Mouse (Mus musculus) heart, postnatal 10 days (tissue): ENCODE data around the gene Ahcyl2. TPM values are rescaled to one million over a fixed set of nuclear protein-coding genes. Genes with fewer than 3 reads are reported as not detected.

Experiments used
- DNase-seq, 2 experiments: peaks; one replicate each; pipeline ENCODE4 v3.0.0; 2021
- intact Hi-C: fragments of 180-260 bp; cut with DNase I; formaldehyde crosslinking; loops from one replicate; pipeline ENCODE4 v1.15.1; 2025
- total RNA-seq, 2 experiments: library from RNA; stranded (reverse); gene quantifications; 2 replicates each; pipeline ENCODE4 v1.2.3; 2021

Ahcyl2 gene
- total RNA-seq, 2 experiments from 2014 or later = 14.9 to 18.0 TPM

DNA sequence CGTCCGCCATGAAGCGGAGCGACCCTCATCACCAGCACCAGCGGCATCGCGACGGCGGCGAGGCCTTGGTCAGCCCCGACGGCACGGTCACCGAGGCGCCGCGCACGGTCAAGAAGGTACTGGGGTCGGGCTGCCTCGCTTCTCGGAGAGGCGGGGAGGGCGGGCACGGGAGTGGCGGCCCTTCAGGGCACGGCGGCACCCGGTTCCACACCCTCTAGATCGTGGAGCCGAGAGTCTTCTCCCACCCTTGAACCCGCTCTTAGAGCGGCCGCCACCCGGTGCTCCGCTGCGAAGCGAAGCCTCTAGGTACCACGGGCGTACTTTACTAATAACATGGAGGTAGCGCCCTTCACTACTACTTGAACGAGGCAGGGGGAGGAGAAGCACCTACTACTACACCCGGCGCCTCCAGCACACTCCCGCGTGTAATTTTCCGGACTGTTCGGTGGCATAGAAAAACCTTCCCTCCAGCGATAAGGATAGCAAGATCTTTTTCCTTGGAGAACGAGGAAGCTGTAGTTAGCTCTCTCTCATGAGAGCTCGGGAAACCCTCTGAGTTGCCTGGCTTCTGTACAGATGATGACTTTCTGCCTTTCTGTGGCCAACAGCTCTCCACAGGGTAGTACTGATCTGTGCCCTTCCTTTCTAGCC, 1.1 kb downstream of the Ahcyl2 start:
- DNase-seq = peak in 1 of 2 experiments; percentile 45
- intact Hi-C loops = no loop called here

DNA sequence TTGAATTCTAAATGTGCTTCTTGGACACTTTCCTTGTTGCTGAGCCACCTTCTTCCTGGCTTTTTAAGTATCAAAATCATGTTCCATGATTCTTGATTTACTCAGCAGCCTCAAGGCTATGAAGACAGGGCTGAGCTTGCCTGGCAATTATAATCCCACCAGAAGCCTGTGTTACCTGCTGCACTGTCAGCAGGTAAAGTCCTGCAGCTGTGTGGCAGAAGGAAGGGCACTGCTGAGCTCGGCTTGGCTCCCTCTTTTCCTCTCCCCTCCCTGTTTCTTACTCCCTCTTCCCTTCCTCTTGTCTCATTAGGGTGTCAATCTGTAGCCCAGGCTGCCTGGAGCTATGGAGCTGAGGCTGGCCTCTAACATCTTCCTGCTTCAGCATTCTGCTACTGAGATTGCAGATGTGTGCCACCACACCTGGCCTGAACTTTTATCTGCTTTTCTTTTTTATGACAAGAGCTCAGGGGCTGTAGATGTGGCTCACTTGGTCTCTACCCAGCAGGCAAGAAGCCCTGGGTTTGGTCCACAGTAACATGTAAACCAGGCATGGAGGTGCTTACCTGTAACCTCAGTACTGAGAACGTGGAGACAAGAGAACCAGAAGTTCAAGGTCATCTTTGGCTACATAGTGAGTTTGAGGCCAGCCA, 3.0 kb downstream of the Ahcyl2 start:
- intact Hi-C loops = loop anchor here (5.0 kb wide), 1 partner anchor 47 kb away; no protein-coding TSS in a partner anchor

DNA sequence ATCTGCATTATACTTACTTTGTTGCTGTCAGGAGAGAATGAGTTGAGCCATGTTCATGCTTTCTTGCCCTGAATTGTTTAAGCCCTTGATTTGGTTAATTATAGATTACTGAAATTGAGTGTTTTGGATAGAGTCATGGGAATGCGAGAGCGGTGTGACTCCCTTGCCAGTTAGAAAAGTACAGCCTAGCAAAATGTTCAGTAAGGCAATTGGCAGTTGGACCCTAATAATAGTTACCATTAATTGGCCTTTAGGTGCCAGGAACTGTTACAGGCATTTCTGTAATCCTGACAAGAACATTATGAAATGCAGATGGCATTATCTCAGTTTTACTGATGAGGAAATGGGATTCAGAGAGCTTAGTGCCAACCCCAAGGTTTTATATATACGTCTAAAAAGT, 4.4 kb downstream of the Ahcyl2 start:
- no peak for DNase-seq
- intact Hi-C loops = loop anchor here (5.0 kb wide), 1 partner anchor 45 kb away; no protein-coding TSS in a partner anchor

More for the DNA sequence above, 3.0 kb downstream of the Ahcyl2 start:
- no peak for DNase-seq

DNA sequence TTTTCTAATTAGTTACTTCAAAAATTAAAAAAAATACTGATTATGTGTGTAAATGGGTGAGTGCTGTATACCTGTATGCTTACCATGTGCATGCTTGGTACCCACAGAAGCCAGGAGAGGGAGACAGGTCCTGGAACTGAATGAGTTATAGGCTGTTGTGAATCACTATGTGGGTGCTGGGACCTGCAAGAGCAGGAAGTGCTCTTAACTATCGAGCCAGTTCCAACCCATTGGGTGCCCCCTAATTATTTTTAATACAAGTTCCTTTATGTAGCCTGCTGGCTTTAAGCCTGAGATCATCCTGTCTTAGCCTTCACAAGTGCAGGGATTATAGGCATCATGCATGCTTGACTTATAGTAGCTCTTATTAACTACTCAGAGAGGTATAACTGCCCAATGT, 6.3 kb downstream of the Ahcyl2 start:
- no peak for DNase-seq
- intact Hi-C loops = loop anchor here (5.0 kb wide), 1 partner anchor 43 kb away; no protein-coding TSS in a partner anchor

DNA sequence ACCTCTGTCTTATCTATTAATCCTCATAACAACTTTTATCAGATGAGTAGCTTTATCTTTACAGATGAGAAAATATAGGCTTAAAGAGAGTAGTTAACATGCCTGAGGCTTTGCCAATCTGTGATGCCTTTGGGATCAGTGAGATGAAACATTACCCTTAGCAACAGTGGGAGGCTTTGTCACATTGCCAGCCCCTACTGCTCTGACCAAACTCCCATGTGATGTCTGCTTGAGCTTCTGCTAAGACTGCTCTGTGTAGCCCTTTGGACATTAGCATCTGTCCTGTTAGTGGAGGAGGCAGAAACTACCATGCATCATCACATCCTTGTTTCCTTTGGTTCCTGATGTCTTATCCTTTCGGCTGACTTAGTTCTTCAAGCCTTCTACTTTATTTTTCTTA, 7.8 kb downstream of the Ahcyl2 start:
- intact Hi-C loops = no loop called here
- DNase-seq = peak in 1 of 2 experiments; percentile 21

DNA sequence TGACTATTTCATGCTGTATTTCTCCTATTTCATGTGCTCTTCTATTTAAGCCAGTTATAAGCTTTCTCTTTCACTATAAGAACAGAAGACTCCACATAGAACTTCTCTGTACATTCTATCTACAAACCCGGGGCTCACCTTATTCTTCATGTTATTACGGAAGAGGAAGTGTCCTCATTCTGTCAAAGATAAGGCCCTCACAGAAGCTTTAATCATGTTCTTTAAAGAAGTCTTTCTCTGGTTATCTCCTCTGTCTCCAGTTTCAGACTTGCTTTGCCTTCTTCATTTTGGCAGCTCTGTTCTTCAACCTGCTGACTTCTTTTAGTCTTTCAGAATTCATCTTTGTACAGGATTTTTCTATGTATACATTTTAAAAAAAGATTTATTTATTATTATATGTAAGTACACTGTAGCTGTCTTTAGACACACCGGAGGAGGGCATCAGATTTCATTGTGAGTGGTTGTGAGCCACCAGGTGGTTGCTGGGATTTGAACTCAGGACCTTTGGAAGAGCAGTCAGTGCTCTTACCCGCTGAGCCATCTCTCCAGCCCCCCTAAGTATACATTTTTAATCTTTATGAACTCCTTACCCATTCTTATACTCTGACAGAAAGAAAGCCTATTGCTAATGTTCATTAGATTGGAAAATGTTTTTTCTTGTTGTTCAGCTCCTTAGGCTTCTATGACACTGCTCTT, 8.9 kb downstream of the Ahcyl2 start:
- no peak for DNase-seq
- intact Hi-C loops = no loop called here

DNA sequence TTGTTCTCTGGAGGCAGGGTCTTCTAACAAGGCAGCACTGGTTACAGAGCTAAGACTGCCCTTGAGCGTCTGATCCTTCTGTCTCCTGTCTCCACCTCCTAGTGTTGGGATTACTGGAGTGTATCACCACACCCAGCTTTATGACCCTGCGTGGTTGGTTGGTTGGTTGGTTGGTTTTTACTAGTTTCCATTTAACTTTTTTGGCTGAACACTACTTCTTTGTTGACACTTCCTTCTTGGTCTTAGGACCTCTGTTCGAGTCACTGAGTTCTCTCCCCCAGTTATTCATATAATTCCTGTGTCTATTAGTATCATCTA, 9.4 kb downstream of the Ahcyl2 start:
- no peak for DNase-seq
- intact Hi-C loops = no loop called here

DNA sequence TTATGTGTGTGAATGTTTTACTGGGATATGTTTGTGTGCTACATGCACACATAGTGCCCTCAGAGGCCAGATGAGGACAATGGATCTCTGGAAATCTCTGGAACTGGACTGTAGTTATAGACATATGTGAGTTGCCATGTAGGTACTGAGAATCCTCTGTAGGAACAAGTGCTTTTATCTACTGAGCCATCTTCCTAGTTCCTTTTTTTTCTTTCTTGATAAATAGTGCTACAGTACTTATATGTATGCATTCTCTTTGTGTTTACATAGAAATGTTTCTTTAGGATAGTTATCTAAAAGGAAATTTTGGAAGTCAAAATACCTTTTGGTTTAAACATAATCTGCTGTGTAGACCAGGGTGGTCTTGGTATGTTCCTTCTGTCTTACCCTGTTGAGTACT, 12.3 kb downstream of the Ahcyl2 start:
- intact Hi-C loops = no loop called here
- no peak for DNase-seq

DNA sequence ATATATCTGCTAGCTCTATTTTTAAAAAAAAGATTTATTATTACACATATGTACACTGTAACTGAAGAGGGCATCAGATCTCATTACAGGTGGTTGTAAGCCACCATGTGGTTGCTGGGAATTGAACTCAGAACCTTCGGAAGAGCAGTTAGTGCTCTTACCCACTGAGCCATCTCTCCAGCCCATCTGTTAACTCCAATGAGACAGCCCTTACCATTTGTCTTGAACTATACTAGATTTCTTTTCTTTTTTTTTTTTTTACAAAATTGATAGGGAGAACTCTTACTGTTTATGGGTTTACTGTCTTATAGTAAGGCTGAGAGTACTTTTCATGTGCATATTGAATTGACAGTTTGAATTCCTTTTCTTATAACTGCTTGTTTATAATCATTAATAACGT, 12.8 kb downstream of the Ahcyl2 start:
- intact Hi-C loops = no loop called here
- DNase-seq = no peak

DNA sequence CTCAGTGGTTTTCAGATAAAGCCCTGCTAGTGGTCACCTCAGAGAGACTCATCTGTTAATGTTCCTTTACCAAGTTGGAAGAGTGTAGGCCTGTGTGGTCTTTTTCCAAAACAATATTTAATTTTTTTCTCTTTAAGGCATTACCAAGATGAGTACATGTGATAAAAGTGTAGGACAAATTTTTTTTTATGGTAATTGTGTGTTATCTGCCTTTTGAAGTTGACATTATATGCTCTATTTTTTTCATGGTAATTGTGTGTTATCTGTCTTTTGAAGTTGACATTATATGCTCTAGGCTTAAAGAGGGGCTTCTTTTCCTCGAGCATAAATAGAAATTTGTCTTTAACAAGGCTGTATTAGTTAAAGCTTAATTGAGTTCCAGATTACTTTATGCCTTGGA, 14.4 kb downstream of the Ahcyl2 start:
- DNase-seq = no peak
- intact Hi-C loops = no loop called here

DNA sequence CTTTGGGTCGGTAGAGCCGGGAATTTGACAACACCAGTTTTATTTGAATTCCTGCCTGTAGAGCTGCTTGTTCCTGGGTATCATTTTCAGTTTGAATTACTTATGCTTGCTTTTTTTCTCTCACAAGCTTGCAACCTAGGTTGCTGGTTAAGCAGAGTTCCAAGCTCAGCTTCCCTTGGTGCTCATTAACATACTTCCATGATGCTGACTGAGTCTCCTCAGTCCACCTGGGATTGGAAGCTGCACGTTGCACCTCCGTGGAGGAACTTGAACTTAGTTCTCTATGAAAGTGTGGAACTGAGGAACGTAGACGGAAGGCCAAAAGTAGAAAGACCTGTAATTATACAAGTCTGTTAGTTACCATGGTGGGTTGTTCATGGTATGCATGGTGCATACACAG, 16.1 kb downstream of the Ahcyl2 start:
- intact Hi-C loops = no loop called here
- DNase-seq = no peak

DNA sequence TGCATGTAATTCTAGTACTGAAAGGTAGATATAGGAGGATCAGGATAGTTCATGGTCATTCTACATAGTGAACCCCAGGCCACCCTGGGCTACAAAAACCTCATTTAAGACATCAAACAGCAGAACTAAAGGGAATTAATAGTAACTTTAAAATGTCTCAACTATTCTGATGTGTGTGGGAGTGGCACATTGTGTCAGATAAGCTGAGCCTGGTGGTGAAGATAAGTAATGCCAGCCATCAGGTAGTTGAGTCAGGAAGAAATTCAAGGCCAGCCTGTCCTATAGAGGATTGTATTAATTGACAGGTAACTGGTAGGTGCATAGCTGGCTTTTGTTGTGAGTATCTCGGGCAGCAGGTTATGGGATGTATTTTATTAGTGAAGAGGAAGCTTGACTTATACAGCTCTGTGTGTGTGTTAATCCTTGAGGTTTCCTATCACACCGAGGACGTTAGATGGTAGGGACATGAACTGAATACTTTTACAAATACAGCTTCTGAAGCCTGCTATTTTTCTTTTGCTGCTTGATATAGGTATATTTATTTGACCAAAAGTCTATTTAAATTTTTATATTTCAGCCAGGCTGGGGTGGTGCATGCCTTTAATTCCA, 16.7 kb downstream of the Ahcyl2 start:
- DNase-seq = no peak
- intact Hi-C loops = no loop called here

DNA sequence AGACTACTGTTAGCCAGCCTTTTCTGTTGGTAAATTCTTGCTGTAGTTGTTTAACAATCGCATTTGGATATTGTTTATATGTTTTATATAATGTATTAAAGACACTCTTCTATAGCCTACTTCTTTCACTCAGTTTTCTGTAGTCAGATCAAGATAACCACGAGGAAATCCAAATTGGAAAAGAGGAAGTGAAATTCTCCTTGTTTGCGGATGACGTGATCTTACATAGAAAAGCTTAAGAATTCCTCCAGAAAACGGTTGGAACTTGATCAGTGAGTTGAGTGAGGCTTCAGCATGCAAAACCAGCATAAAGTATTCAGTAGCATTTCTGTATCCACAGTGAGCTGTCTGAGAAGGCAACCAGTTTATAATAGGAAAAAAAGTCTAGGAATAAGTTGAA, 17.9 kb downstream of the Ahcyl2 start:
- intact Hi-C loops = no loop called here
- DNase-seq = no peak

DNA sequence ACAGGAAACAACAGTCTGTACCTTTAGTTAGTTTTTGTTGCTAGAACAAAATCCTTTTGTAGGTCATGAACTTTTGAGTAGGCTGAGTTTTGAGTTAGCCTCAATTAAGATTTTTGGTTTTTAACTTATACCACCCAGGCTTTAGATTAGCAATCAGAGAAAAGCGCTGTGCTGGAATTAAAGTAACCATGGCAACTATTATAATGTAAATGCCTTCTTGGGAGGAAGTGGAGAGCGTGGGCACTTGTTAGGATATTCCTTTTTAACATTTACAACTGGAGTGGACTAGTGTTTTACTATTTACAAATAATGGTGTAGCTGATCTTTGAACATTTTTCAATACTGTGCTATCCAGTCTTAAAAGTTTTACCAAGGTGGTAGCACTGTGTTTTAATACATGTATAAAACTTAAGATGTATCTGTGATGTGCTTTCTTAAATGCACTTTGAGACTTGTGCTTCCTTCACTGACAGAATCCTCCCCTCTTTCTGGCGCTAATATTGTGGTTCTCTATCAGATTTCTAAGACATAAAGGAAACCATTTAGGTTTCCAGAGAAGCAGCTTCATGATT, 21.1 kb downstream of the Ahcyl2 start:
- intact Hi-C loops = no loop called here

DNA sequence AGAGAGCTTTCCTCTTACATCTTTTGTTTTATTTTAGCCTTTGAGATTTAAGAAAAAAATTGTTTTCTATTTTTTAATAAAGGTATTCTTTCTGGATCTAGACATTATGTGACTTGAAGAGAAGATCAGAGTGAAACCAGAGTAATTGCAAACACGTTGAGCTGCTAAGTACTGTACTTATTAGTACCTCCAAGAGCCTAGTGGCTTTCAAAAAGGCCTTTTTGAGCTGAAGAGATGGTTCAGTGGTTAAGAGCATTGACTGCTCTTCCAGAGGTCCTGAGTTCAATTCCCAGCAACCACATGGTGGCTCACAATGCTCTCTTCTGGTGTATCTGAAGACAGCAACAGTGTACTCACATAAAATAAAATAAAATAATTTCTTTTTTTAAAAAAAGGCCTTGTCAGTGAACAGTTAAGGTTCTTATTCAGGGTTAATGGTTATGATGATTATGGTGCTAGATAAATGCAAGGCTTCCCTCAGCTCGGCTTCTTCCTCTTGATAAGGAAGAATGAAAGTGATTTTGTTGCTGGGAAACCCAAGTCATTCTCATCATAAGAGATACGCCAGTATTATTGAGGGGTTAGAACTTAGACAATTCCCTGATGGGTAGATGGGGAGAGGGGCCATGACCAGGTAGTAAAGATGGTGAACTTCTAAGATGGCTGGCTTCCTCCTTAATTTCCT, 22.3 kb downstream of the Ahcyl2 start:
- no peak for DNase-seq
- intact Hi-C loops = no loop called here

More for the DNA sequence above, 21.1 kb downstream of the Ahcyl2 start:
- no peak for DNase-seq

DNA sequence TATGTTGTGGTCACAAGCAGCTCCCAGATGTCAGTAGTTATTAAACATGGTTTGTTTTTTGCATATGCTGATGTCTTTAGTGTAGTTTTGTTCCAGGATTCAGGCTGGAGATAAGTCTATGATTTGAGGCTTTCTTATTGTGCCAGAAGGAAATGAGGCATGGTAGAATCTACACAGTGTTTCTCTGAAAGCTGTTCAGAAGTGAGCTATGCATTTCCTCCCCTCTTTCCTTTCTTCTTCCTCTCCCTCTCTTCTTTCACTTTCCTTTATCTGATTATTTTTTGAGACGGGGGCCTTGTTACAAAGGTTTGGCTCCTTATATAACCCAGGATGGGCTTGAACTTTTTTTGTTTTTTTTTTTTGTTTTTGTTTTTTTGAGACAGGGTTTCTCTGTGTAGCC, 25.7 kb downstream of the Ahcyl2 start:
- intact Hi-C loops = no loop called here
- DNase-seq = no peak

DNA sequence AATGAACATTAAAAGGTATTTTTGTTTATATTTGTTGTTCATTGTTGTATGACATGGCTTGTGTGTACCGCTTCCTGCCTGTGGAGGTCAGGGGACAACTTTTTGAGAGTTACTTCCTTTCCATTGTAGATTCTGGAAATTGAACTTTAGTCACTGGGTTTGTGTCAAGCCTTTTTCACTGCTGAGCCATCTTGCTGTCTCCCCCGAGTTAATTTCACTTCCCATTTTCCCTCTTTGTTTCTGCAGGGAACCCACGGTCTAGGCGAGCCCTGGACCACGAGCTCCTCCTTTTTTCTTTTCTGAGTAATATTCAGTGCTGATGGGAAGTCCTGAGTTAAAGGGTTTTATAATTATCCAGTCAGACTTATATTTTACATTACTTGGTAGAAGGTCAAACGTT, 26.8 kb downstream of the Ahcyl2 start:
- DNase-seq = no peak

DNA sequence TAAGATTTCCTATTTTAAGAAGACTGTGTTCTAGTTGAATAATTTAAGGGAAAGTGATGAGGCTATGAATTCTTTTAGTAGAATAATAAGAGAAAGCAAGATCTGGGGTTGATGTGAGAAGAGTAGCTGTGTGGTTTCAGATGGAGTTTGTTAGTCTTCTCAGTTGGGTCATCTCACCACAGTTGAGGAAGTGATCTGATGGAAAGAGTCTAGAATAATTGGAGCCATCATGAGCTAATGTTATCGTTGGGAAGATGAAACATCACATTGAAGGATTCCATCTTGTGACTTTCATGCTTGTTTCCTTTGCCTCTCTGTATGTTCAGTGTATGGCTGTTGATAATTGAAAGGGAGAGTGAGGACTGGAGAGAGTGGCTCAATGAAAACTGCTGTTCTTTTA, 35.2 kb downstream of the Ahcyl2 start:
- DNase-seq = no peak
- intact Hi-C loops = no loop called here

More for the DNA sequence above, 26.8 kb downstream of the Ahcyl2 start:
- intact Hi-C loops = no loop called here

DNA sequence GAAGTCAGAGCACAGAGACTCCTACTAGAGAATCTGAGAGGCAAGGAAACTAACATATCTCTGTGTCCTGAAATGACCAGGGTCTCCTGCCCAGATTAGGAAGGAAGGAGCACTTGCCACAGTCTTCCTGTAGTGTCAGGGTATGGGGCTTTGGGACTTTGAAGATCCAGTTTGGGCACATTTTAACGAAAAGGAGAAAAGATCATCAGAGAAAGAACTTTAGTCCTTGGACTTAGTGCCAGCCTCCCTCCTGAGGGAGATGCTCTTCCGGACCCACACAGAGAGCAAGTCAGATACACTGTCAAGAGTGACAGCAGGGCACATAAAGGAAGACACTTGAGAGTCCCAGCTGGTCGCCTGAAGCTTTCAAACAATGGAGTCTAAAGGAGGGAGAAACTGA, 36.2 kb downstream of the Ahcyl2 start:
- no peak for DNase-seq
- intact Hi-C loops = no loop called here

DNA sequence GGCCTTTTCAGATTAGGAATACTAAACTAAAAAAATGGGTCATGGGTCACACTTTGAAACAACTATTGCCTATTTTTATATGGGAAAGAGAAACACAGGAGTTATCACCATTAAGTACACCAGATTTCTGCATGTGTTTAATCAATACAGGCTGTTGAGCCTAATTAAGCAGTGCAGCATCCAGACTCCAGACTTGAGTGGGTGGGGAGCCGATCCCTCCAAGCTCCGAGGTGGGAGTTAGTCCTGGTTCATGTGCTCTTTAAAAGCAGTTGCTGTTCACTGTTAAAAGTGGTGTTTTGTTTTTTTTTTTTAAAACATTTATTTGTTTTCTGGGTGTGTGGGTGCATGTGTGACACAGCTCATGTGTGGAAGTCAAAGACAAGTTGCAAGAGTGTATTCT, 37.6 kb downstream of the Ahcyl2 start:
- intact Hi-C loops = no loop called here
- no peak for DNase-seq

DNA sequence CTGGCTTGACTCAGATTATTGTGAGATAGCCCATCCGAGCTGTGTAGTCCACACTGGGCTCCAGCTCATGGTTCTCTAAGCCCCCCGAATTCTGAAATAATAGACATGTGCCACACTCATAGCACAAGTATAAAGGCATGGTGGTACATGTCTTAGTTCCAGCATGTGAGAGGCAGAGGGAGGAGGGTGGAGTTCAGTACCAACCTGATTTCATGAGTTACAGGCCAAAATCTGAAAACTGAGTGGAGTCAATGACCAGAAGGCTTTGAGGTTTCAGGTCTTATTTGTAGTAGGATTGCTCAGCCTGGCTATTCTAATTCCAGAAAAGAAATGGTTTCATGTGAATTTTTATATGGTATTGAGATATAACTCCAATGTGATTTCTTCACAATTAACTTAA, 44.3 kb downstream of the Ahcyl2 start:
- intact Hi-C loops = no loop called here
- no peak for DNase-seq
